Mouse (Mus musculus) CH12.LX (cell line): ENCODE data around the gene Ell. TPM values are rescaled to one million over a fixed set of nuclear protein-coding genes. Genes with fewer than 3 reads are reported as not detected.

ENCODE experiments used
- DNase-seq: peaks from one replicate; pipeline ENCODE4 v3.0.0-alpha.2; 2013; ENCODE audit errors: extremely low read depth
- H3K27ac ChIP-seq: 2 replicates; pipeline ENCODE4 v1.5.1; 2012; ENCODE audit warnings: low read depth, mild to moderate bottlenecking, control low read depth, moderate library complexity; ENCODE audit not compliant: insufficient read depth
- H3K27me3 ChIP-seq: replicated peaks from 2 replicates; pipeline ENCODE3; 2012; ENCODE audit warnings: inconsistent platforms
- H3K36me3 ChIP-seq, 2 experiments: replicated peaks in 1 of 2; 2 replicates each; pipeline versions ENCODE3 to v1.6.1; 2012; ENCODE audit warnings: inconsistent platforms in 1 of 2, low read length in 1 of 2, mild to moderate bottlenecking in 1 of 2, mixed read lengths in 1 of 2, moderate library complexity in 1 of 2; ENCODE audit not compliant: control insufficient read depth in 1 of 2, insufficient read depth in 1 of 2
- H3K4me1 ChIP-seq, 2 experiments: 2 replicates each; pipeline ENCODE4 v1.6.1; 2012; ENCODE audit warnings: inconsistent platforms in 1 of 2, moderate library complexity in 1 of 2; ENCODE audit not compliant: insufficient read depth in 2 of 2, control insufficient read depth in 1 of 2
- H3K4me2 ChIP-seq: 2 replicates; pipeline ENCODE4 v1.6.1; 2012; ENCODE audit warnings: low read depth, mild to moderate bottlenecking, control low read depth; ENCODE audit not compliant: poor library complexity, insufficient read depth, severe bottlenecking
- H3K4me3 ChIP-seq, 3 experiments: fragments of 150-350 bp in 1 of 3; sonication (generic) in 1 of 3; replicated peaks in 1 of 3; 2 replicates each; pipeline versions ENCODE3 to v1.5.1; 2011 to 2012; ENCODE audit warnings: low read depth in 2 of 3, low read length in 2 of 3, mild to moderate bottlenecking in 2 of 3, moderate library complexity in 2 of 3, control low read depth in 1 of 3, improper control_type of control experiment in 1 of 3, inconsistent platforms in 1 of 3, mixed read lengths in 1 of 3; ENCODE audit not compliant: poor library complexity in 1 of 3
- H3K79me2 ChIP-seq: replicated peaks from 2 replicates; pipeline ENCODE4 v1.6.1; 2012; ENCODE audit warnings: mild to moderate bottlenecking, moderate library complexity; ENCODE audit not compliant: control insufficient read depth, poor library complexity, insufficient read depth, severe bottlenecking; ENCODE audit errors: extremely low read depth
- H3K9ac ChIP-seq: 2 replicates; pipeline ENCODE4 v1.6.1; 2012; ENCODE audit warnings: low read depth, mild to moderate bottlenecking, control low read depth, moderate library complexity; ENCODE audit not compliant: insufficient read depth
- H3K9me3 ChIP-seq: replicated peaks from 2 replicates; pipeline ENCODE3; 2012; ENCODE audit warnings: low read length, inconsistent platforms, mixed read lengths
- CTCF ChIP-seq, 2 experiments: IDR thresholded peaks in 1 of 2; conservative IDR thresholded peaks in 1 of 2; 2 replicates each; pipeline ENCODE4 v1.5.1; 2011 to 2012; ENCODE audit warnings: low read depth in 2 of 2, low read length in 2 of 2, improper control_type of control experiment in 1 of 2, inconsistent platforms in 1 of 2, mild to moderate bottlenecking in 1 of 2, moderate library complexity in 1 of 2
- E2F4 ChIP-seq: IDR thresholded peaks from 2 replicates; pipeline ENCODE4 v1.6.1; 2011; ENCODE audit warnings: low read depth, low read length, improper control_type of control experiment; ENCODE audit not compliant: insufficient replicate concordance
- EP300 ChIP-seq: IDR thresholded peaks from 2 replicates; pipeline ENCODE4 v1.6.1; 2011; ENCODE audit warnings: low read length, improper control_type of control experiment
- ETS1 ChIP-seq: conservative IDR thresholded peaks from 2 replicates; pipeline ENCODE4 v1.6.1; 2012; ENCODE audit warnings: low read depth, mild to moderate bottlenecking, inconsistent platforms, low read length, improper control_type of control experiment, moderate library complexity
- GABPA ChIP-seq: IDR thresholded peaks from 2 replicates; pipeline ENCODE4 v1.6.1; 2012; ENCODE audit warnings: low read depth, low read length, improper control_type of control experiment, inconsistent platforms; ENCODE audit not compliant: insufficient replicate concordance
- IRF4 ChIP-seq: IDR thresholded peaks from 2 replicates; pipeline ENCODE4 v1.6.1; 2014; ENCODE audit warnings: low read depth, mild to moderate bottlenecking, inconsistent platforms, low read length, improper control_type of control experiment
- JUND ChIP-seq: conservative IDR thresholded peaks from 2 replicates; pipeline ENCODE4 v1.6.1; 2011; ENCODE audit warnings: low read depth, low read length, improper control_type of control experiment
- MAFK ChIP-seq: IDR thresholded peaks from 2 replicates; pipeline ENCODE4 v1.6.1; 2011; ENCODE audit warnings: low read length, improper control_type of control experiment; ENCODE audit not compliant: insufficient replicate concordance
- MEF2A ChIP-seq: IDR thresholded peaks from 2 replicates; pipeline ENCODE4 v1.6.1; 2014; ENCODE audit warnings: low read depth, mild to moderate bottlenecking, inconsistent platforms, low read length, improper control_type of control experiment, borderline replicate concordance
- POLR2A ChIP-seq: IDR thresholded peaks from 2 replicates; pipeline ENCODE4 v1.6.1; 2011; ENCODE audit warnings: low read depth, mild to moderate bottlenecking, improper control_type of control experiment, low read length
- RAD21 ChIP-seq: IDR thresholded peaks from 2 replicates; pipeline ENCODE4 v1.6.1; 2011; ENCODE audit warnings: low read depth, mild to moderate bottlenecking, low read length, improper control_type of control experiment, moderate library complexity
- SMC3 ChIP-seq: IDR thresholded peaks from 2 replicates; pipeline ENCODE4 v1.6.1; 2011; ENCODE audit warnings: low read depth, low read length, improper control_type of control experiment
- USF1 ChIP-seq: IDR thresholded peaks from 2 replicates; pipeline ENCODE4 v1.6.1; 2014; ENCODE audit warnings: low read depth, mild to moderate bottlenecking, inconsistent platforms, low read length, improper control_type of control experiment
- ZNF384 ChIP-seq: IDR thresholded peaks from 2 replicates; pipeline ENCODE4 v1.6.1; 2012; ENCODE audit warnings: low read depth, low read length, improper control_type of control experiment, inconsistent platforms
- dilution Hi-C: fragments of 300-500 bp; cut with MboI; formaldehyde crosslinking; loops from 2 replicates; pipeline ENCODE4 v1.14.3; 2020; ENCODE audit warnings: low sequenced_read_pairs; ENCODE audit not compliant: extremely low pct_unique_long_range_greater_than_20kb, extremely low pct_ligation_motif_present
- in situ Hi-C: fragments of 300-500 bp; cut with MboI; formaldehyde crosslinking; loops from 3 replicates; pipeline ENCODE4 v1.14.3; 2019; ENCODE audit warnings: low sequenced_read_pairs, low pct_ligation_motif_present, low pct_unique_long_range_greater_than_20kb, mixed read lengths
- polyA plus RNA-seq: library from polyadenylated mRNA; unstranded; fragments of >175 nt; gene quantifications from 2 replicates; pipeline ENCODE4 v1.2.1, GENCODE M21; 2012; ENCODE audit warnings: low read depth; ENCODE audit not compliant: insufficient read length
- total RNA-seq, 2 experiments: library from RNA; depleted of rRNA; stranded (reverse); fragments of 300-350 nt in 1 of 2; fragments of >200 nt in 1 of 2; gene quantifications; 2 replicates each; pipeline ENCODE4 v1.2.3; 2012 to 2014

The Ell gene
- total and polyA plus RNA-seq, 3 experiments = 6.5 to 17.9 (median 9.8) TPM

DNA sequence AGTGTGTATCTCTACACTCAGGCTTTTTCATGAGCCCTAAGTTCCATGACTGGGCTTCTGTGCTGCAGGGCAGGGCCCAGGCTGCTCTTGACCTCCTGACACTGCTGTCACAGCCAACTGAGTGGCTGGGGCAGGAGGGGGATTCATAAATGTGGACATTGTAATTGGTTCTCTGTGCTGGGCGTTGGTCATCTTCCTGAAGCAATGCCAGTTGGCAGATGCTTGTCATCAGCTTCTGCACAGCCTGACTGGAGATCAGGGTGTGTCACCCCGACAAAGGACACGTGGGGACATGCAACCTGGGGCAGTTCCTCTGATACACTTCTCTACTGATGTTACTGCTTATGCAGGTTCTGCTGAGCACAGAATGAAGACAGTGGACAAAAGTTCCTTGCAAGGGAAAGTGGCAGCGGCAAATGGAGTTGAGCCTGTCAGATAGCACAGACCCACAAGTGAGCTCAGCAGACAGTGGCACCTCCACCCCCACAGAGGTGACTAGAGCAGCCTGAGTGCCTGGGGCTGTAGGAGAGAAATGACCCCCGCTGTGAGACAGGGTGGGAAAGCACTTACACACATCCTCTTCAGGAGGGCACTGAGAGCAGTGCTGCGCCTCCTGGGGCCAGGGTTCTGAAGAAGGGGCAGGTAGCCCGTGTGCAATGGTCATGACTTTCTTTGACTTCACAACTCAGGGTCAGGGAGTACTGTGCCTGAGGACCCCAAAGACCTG, 22.7 kb downstream of the Ell start:
- dilution Hi-C loops = no loop called here
- Histone ChIP-seq H3K9ac (no peak overlapping the region), H3K4me3 (no peak overlapping the region), H3K27me3 (no peaks in the 10 kb centered on the region), H3K27ac (no peak overlapping the region), H3K79me2 (no peaks in the 10 kb centered on the region), H3K9me3 (no peaks in the 10 kb centered on the region), H3K4me1 (peaks cover 3 to 57% of the 10 kb centered on the region in 2 experiments; a peak in 2 of 4 replicates)
- no peak for DNase-seq
- TF ChIP-seq RAD21 = no peak
- no peak for TF ChIP-seq ETS1
- TF ChIP-seq JUND = no peak
- TF ChIP-seq CTCF (conservative IDR thresholded peaks at IDR 0.05 in 1 of 2, IDR thresholded peaks at IDR 0.05 in 1 of 2; ENCODE audit: low read depth in 2 of 2, low read length in 2 of 2) = no peak
- no peak for TF ChIP-seq IRF4
- no peak for TF ChIP-seq POLR2A
- no peak for TF ChIP-seq ZNF384
- no peak for TF ChIP-seq E2F4
- TF ChIP-seq, all 38 proteins: peak for 0
- H3K36me3 ChIP-seq = peaks cover 0 to 67% of the 10 kb centered on the region in 2 experiments
- in situ Hi-C loops = no loop called here
- no peak overlapping the region for H3K4me2 ChIP-seq

DNA sequence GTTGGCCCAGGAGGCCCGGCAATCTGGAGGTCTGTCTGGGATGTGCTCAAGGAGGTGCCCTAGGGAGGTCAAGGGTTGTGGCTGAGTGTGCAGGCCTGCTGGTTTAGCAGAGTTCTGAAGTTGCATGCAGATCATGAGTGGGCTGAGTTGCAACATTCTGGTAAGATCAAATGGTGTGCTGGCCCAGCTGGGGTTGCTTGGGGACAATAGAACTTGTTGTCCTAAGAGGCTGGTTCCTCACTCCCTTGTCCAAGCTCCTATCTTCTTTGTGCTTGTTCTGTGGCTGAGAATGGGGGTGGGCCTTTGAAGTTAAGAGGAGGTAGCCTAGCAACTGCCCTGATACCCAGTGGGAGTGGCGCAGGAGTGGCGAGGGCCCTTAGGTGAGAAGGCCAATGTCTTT, 23.5 kb downstream of the Ell start:
- H3K79me2 ChIP-seq = no peaks in the 10 kb centered on the region
- TF ChIP-seq E2F4 (no peak), EP300 (no peak), USF1 (no peak), GABPA (no peak), SMC3 (no peak), MAFK (no peak), MEF2A (no peak)
- no peak overlapping the region for H3K4me3 ChIP-seq
- no peak for DNase-seq
- H3K4me2 ChIP-seq = no peak overlapping the region
- dilution Hi-C loops = no loop called here
- peaks cover 3 to 53% of the 10 kb centered on the region in 2 experiments; a peak in 2 of 4 replicates for H3K4me1 ChIP-seq
- in situ Hi-C loops = no loop called here
- no peaks in the 10 kb centered on the region for H3K27me3 ChIP-seq
- no peaks in the 10 kb centered on the region for H3K9me3 ChIP-seq
- no peak overlapping the region for H3K9ac ChIP-seq
- no peak overlapping the region for H3K27ac ChIP-seq
- H3K36me3 ChIP-seq = peaks cover 0 to 59% of the 10 kb centered on the region in 2 experiments
